Mouse (Mus musculus) neutrophil, adult 83 days (primary cell): ENCODE data around the gene Irf2. TPM values are rescaled to one million over a fixed set of nuclear protein-coding genes. Genes with fewer than 3 reads are reported as not detected.

Experiments
- total RNA-seq, 2 experiments: library from RNA; stranded (reverse); gene quantifications; one replicate each; pipeline ENCODE4 v1.2.4; 2023

The Irf2 gene
- total RNA-seq = 100 to 1,000 TPM; 154 to 160 TPM

DNA sequence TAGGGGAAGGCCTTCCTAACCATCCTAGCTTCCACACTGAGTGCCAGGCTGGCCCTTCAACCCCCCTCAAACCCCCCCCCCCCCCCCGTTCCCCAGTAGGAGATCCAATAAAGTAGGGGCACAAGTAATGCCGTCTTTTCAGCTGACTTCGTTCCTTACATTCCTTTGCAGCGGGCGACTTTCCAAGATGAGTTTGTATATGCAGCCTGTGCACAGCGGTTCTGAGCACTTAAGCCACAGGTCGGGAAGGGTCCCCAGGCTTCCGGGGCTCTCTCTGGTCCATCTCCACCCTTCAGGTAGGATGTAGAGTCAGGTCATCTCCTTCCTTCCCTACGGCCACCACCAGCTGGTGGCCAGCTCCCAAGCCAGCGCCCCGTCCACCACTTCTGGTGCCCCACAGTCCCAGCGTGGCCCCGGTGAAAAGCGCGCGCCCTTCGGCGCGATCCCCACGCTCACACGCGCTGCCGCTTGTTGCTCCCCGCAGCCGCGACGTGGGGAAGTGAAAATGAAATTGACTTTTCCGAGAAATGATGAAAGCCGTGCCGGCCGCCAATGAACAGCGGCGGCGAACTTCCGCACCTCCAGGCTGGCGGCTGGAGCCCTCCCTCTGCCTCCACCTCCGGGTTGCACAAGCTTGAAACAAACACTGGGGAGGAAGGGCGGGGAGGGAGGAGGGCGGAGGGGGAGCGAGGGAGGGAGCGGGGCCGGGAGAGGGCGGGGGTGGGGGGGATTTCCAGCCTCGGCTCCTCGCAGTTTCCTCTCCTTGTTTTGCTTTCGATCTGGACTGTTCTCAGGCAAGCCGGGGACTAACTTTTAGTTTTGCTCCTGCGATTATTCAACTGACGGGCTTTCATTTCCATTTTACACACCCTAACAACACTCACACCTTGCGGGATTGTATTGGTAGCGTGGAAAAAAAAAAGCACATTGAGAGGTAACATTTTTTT is at the start of gene Irf2:
Irf2 (plus strand) TSS at position 730 of the 947 bp plus-strand sequence.

Other genes starting within 250 kb of the Irf2 start
- 10 to 100 TPM; 17.8 to 26.2 TPM for gene Cenpu, start 187.7 kb upstream of the Irf2 start, total RNA-seq
- 10 to 100 TPM; 17.1 to 19.4 TPM for gene Primpol, start 122.5 kb upstream of the Irf2 start, total RNA-seq
- gene Casp3, start 122.4 kb upstream of the Irf2 start, total RNA-seq = 10 to 100 TPM; 54.6 to 55.7 TPM
- gene Enpp6, start 247.2 kb downstream of the Irf2 start, total RNA-seq = under 1 TPM; 0.11 to 0.55 TPM